Mouse (Mus musculus) bone marrow, adult 2 months (tissue): Measurements from ENCODE around the gene Gm13889. TPM values are rescaled to one million over a fixed set of nuclear protein-coding genes. Genes with fewer than 3 reads are reported as not detected.

Experiments used
- H3K27ac ChIP-seq: fragments of 200-500 bp; 2 replicates; pipeline ENCODE4 v1.5.1; 2012; ENCODE audit warnings: low read depth, mild to moderate bottlenecking, control low read depth, inconsistent platforms, low read length; ENCODE audit not compliant: control insufficient read depth, poor library complexity, insufficient read depth
- H3K4me1 ChIP-seq: fragments of 200-500 bp; 2 replicates; pipeline ENCODE4 v1.6.1; 2011; ENCODE audit warnings: low read length; ENCODE audit not compliant: control insufficient read depth, insufficient read depth
- H3K4me3 ChIP-seq: fragments of 200-500 bp; replicated peaks from 2 replicates; pipeline ENCODE3; 2011; ENCODE audit warnings: mild to moderate bottlenecking, low read depth, low read length, control low read depth; ENCODE audit not compliant: control insufficient read depth
- CTCF ChIP-seq: fragments of 200-500 bp; IDR thresholded peaks from 2 replicates; pipeline ENCODE4 v1.5.1; 2011; ENCODE audit warnings: low read length, control low read depth; ENCODE audit not compliant: control insufficient read depth, insufficient read depth
- POLR2A ChIP-seq: fragments of 200-500 bp; IDR thresholded peaks from 2 replicates; pipeline ENCODE4 v1.6.1; 2011; ENCODE audit warnings: low read depth, mild to moderate bottlenecking, control low read depth, low read length, borderline replicate concordance; ENCODE audit not compliant: control insufficient read depth
- WGBS: fragments of 180-500 bp; shearing (Covaris S2); methylation state at CpG from one replicate; pipeline ENCODE4 v1.1.7; 2018; 5-methylcytosine and 5-hydroxymethylcytosine counted together
- polyA plus RNA-seq: library from polyadenylated mRNA; stranded (reverse); fragments of >200 nt; gene quantifications from 2 replicates; pipeline ENCODE4 v1.2.4, GENCODE M21; 2011; ENCODE audit warnings: low replicate concordance; ENCODE audit not compliant: missing spikeins, insufficient read depth, insufficient read length

Gm13889 gene
- polyA plus RNA-seq, 1 experiment = 1.6 TPM

DNA sequence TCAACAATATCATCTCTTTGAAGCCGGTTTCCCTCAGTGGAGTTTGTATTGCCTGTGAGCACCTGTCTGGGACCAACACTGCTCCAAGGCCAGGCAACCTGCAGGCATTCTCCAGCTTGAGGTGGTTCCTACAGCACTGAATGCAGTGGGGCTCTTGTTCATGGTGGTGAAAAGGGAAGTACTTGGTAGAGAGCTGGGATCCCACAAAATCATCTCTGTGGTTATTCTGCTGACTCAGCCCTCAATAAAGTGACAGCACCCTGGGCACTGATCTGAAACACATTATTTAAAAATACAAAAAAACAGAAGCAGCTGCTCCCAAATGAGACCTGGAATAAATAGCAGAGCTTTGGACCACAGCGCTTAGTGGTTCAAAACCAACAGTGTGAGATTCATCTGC lies 31.4 kb upstream of the Gm13889 start:
- Histone ChIP-seq H3K4me3 (no peak overlapping the region), H3K4me1 (no peaks in the 10 kb centered on the region), H3K27ac (no peak overlapping the region)
- 70% methylated on average over 2 of the region's 2 CpGs for WGBS
- TF ChIP-seq POLR2A = no peak
- no peak for TF ChIP-seq CTCF

DNA sequence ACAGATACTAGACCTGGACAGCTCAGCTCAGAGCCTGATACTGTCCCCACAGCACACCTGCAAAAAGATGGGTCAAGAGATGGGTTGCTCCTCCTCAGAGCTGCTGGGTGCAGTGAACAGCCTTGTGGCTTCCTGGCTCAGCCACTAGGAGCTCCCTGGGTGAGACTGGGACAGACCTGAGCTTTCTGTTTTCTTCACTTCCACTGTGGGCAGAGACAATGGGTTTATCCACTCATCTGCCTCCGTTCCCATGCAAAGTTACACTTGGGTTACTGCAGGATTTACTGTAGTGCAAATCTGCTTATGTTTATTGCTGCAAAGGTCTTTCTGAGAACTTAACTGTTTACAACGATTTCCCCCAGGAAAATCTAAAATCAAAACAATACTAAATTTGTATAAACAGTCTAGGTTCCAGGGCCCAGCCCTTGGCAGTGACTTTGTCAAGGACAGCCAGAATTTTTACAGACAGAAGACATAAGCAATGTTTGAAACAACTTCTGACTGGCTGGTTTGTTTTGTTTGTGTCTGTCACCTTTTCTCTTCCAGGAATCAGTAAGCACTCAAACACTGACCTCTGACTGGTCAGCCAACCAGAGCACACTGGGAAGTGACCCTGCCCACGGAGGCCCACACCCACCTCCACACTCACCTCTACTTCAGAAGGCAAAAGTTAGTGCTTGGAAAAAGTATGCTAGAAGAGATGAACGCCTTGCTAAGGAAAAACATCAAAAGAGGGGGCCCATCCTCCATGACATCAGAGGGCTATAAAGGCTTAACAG lies 25.6 kb upstream of the Gm13889 start:
- Histone ChIP-seq H3K4me3 (no peak overlapping the region), H3K27ac (no peak overlapping the region), H3K4me1 (no peaks in the 10 kb centered on the region)
- TF ChIP-seq CTCF = no peak
- TF ChIP-seq POLR2A = no peak
- 81% methylated on average over 4 of the region's 4 CpGs for WGBS

DNA sequence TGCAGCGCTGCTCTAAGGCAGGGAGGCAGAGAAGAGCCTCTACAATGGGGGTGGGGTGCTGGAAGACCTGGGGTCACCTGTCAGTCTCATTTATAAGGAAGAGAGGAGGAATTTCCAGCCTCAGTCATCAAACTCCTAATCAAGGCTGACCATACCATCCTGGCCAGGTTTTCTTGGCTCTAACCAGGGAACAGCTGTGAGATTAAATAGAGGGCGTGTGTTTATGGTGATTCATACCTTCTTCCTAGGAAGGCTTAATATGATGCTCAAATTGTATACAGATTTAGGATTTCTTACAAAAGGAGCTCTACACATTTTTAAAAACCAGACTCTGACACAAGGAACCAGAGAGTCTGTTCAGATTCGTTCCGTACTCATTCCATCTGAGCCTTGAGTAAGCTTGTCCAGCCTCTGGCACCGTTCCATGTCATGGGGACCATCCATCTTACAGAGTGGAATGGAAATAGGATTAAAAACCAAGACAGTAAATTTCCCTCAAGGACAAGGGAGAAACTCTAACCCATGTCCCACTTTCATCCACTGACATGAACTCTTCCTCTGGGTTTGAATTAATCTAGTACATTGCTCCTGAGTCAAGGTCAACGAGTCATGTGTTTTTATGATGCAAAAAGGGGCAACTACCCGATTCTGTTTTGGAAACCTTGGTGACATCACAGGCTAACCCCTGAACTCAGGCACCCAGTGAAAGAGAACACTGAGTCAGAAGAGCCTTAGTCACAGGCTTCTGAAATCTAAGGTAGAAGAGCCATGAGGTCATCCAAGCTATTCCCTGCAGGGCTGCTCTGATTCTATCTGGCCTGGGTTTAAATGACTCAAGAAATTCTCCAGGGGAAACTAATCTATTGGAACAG lies 22.5 kb upstream of the Gm13889 start:
- no peaks in the 10 kb centered on the region for H3K4me1 ChIP-seq
- no peak overlapping the region for H3K4me3 ChIP-seq
- H3K27ac ChIP-seq = no peak overlapping the region
- WGBS = 86% methylated on average over 7 of the region's 7 CpGs
- no peak for TF ChIP-seq CTCF
- no peak for TF ChIP-seq POLR2A

DNA sequence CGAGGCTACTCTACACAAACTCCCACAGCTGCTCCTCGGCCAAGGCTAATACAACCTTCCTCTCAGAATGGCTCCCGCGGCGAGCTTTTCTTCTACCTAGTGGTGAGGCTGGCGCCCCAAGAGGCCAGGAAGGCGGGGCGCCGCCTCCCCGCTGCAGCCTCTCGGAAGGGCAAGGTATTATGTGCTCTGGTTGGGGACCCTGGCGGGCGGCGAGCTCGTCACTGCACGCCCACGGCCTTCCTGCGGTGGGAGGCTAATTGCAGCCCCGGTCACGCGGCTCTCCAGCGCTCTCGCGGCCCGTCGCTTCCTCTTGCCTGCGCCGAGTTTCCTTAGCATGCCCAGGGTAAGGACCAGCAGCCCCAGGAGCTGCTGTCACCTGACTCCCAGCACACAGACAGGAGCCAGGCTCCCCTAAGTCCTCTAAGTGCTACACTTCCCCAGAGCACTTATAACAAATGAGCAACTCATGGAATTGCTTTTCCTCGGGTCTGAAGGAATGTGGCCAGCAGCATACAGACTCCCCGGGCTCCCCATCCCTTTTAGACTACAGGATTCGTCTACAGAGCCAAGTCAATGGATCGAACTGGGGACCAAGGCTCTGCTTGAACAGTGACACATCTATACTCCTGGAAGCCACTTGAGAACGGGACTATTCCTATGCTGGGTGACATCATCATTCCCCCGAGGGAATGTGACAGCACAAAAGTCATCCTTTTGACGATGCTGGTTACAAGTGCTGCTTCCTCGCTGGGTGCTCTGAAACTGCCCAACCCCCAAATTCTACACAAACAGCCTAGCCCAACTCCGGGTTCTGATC lies 19.6 kb upstream of the Gm13889 start:
- 7% methylated on average over 37 of the region's 37 CpGs for WGBS
- no peak for TF ChIP-seq POLR2A
- no peak for TF ChIP-seq CTCF
- H3K27ac ChIP-seq = no peak overlapping the region

DNA sequence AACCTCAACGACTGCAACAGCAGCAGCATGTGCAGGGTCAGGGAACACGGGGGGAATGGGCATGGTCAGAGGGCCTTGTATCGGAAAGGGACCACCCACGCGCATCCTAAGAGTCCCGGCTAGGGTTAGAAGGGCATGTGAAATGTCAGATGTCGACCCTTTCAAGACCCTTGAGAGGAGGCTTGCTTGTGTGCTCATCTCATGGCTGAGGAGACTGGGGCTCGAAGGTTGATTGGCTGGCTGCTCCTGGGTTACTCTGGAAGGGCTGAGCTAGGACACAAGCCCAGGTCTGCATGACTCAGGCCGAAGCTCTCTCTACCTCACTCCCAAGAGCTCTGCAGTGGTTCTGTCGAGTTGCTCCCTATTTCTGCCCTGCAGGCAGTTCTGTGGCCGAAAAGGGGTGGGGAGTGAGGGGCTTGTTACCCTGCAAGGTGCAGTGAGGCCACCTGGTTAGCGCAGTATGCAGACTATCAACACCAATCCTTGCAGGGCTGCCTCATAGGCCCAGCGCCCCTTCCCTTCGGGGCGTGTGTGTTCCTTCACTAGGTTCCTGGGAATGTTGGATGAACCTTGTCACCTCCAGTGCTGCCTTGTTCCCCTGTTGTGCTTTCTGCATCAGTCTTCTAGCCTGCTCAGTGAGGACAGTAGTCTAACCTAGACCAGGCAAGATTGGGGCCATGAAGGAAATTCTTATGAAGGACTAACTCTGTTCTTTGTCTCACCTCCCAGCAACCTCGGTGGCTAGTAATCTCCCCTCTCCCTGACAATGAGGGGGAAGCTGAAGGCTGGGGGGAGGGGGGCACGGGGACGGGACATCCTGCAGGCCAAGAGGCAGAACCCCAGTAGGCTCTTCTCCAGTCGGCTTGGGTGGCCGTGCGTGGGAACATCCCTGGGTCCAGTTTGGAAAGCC lies 18.8 kb upstream of the Gm13889 start:
- Histone ChIP-seq H3K4me1 (no peaks in the 10 kb centered on the region), H3K4me3 (no peak overlapping the region), H3K27ac (no peak overlapping the region)
- TF ChIP-seq CTCF (no peak), POLR2A (no peak)
- 50% methylated on average over 21 of the region's 21 CpGs for WGBS

More for the DNA sequence above, 19.6 kb upstream of the Gm13889 start:
- Histone ChIP-seq H3K4me3 (no peak overlapping the region), H3K4me1 (no peaks in the 10 kb centered on the region)

DNA sequence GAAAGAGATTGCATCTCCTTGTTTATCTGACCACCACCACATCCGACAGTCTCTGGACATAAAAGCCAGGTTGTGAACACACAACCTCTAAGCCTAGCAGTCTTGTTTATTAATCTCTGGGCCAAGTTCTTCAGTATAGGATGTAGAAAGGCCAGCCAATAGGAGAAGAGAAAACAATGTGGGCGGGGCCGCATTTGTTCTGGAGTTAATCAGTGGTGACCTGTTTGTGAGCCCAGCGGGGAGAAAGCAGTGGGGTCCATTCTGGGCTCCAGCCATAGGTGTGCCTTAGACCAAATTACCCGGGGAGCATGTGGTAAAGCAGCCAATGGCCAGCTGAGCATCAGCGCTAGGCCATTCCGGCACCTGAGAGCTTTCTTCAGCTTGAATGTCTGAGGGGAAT lies 18.0 kb upstream of the Gm13889 start:
- H3K4me1 ChIP-seq = no peaks in the 10 kb centered on the region
- TF ChIP-seq POLR2A = no peak
- no peak overlapping the region for H3K4me3 ChIP-seq
- WGBS = 81% methylated on average over 7 of the region's 7 CpGs
- H3K27ac ChIP-seq = no peak overlapping the region

DNA sequence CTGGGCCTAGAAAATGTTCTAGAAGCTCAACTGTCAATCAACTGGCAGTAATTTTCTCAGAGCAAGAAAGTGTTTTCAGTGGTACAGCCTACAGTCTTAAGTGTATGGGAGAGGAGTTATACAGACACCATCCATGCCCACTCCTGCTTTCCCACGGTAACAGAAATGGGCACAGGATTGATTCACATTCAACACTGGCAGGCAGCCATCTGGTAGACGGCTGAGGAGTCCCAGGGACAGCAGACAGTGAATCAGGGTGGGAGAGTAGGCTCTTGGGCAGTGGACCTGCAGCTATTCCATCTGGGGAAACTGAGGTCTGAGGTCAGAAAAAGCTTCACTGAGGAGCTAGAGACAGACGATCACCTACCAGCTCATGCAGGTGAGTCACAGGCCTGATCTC lies 14.6 kb upstream of the Gm13889 start:
- TF ChIP-seq CTCF (no peak), POLR2A (no peak)
- 76% methylated on average over 3 of the region's 3 CpGs for WGBS
- Histone ChIP-seq H3K4me1 (no peaks in the 10 kb centered on the region), H3K4me3 (no peak overlapping the region), H3K27ac (no peak overlapping the region)
